Mouse (Mus musculus) MEL (cell line): Measurements from ENCODE around the gene Reep6. TPM values are rescaled to one million over a fixed set of nuclear protein-coding genes. Genes with fewer than 3 reads are reported as not detected.
A peak's percentile ranks its signal among the peaks of the same experiment; 100 is the strongest.

Experiments
- DNase-seq: peaks from one replicate; pipeline ENCODE4 v3.0.0; 2011; ENCODE audit warnings: low read depth, low spot score
- H3K27ac ChIP-seq: 2 replicates; pipeline ENCODE4 v1.5.1; 2012; ENCODE audit warnings: low read depth, mild to moderate bottlenecking, control low read depth, low read length, moderate library complexity; ENCODE audit not compliant: control insufficient read depth
- H3K27me3 ChIP-seq, 2 experiments: fragments of 150-350 bp in 1 of 2; sonication (generic) in 1 of 2; 2 replicates each; pipeline ENCODE4 v1.6.1; 2012; ENCODE audit warnings: low read length in 2 of 2, mild to moderate bottlenecking in 2 of 2, improper control_type of control experiment in 1 of 2, moderate library complexity in 1 of 2; ENCODE audit not compliant: insufficient read depth in 2 of 2, control insufficient read depth in 1 of 2
- H3K36me3 ChIP-seq, 2 experiments: 2 replicates each; pipeline ENCODE4 v1.6.1; 2012 to 2014; ENCODE audit warnings: low read length in 2 of 2, improper control_type of control experiment in 1 of 2, inconsistent platforms in 1 of 2, mild to moderate bottlenecking in 1 of 2; ENCODE audit not compliant: insufficient read depth in 2 of 2, control insufficient read depth in 1 of 2
- H3K4me1 ChIP-seq, 2 experiments: fragments of 150-350 bp in 1 of 2; sonication (generic) in 1 of 2; 2 replicates each; pipeline ENCODE4 v1.6.1; 2012; ENCODE audit warnings: low read length in 2 of 2, improper control_type of control experiment in 1 of 2, mild to moderate bottlenecking in 1 of 2; ENCODE audit not compliant: insufficient read depth in 2 of 2, control insufficient read depth in 1 of 2
- H3K4me3 ChIP-seq, 2 experiments: fragments of 150-350 bp in 1 of 2; sonication (generic) in 1 of 2; 2 replicates each; pipeline ENCODE4 v1.5.1; 2012; ENCODE audit warnings: low read depth in 2 of 2, low read length in 2 of 2, mild to moderate bottlenecking in 2 of 2, moderate library complexity in 2 of 2, control low read depth in 1 of 2, improper control_type of control experiment in 1 of 2; ENCODE audit not compliant: control insufficient read depth in 1 of 2, insufficient read depth in 1 of 2
- H3K79me2 ChIP-seq: 2 replicates; pipeline ENCODE4 v1.6.1; 2012; ENCODE audit warnings: mild to moderate bottlenecking, low read length, moderate library complexity; ENCODE audit not compliant: control insufficient read depth, poor library complexity, insufficient read depth
- H3K9ac ChIP-seq: 2 replicates; pipeline ENCODE4 v1.6.1; 2012; ENCODE audit warnings: low read depth, mild to moderate bottlenecking, control low read depth, low read length, moderate library complexity; ENCODE audit not compliant: control insufficient read depth, poor library complexity, severe bottlenecking
- H3K9me3 ChIP-seq: fragments of 150-350 bp; sonication (generic); replicated peaks from 2 replicates; pipeline ENCODE4 v1.6.1; 2012; ENCODE audit warnings: mild to moderate bottlenecking, low read length, improper control_type of control experiment, moderate library complexity; ENCODE audit not compliant: insufficient read depth
- CHD2 ChIP-seq: IDR thresholded peaks from 2 replicates; pipeline ENCODE4 v1.6.1; 2011; ENCODE audit warnings: low read length, improper control_type of control experiment
- E2F4 ChIP-seq: IDR thresholded peaks from 2 replicates; pipeline ENCODE4 v1.6.1; 2011; ENCODE audit warnings: low read depth, low read length, improper control_type of control experiment, borderline replicate concordance
- HCFC1 ChIP-seq: IDR thresholded peaks from 2 replicates; pipeline ENCODE4 v1.6.1; 2012; ENCODE audit warnings: low read depth, mild to moderate bottlenecking, inconsistent platforms, low read length, improper control_type of control experiment, moderate library complexity
- NRF1 ChIP-seq: IDR thresholded peaks from 2 replicates; pipeline ENCODE4 v1.6.1; 2014; ENCODE audit warnings: low read depth, mild to moderate bottlenecking, inconsistent platforms, low read length, improper control_type of control experiment, moderate library complexity; ENCODE audit not compliant: poor library complexity, insufficient read depth, severe bottlenecking
- RAD21 ChIP-seq: IDR thresholded peaks from 2 replicates; pipeline ENCODE4 v1.6.1; 2011; ENCODE audit warnings: mild to moderate bottlenecking, low read depth, low read length, improper control_type of control experiment
- RCOR1 ChIP-seq: IDR thresholded peaks from 2 replicates; pipeline ENCODE4 v1.6.1; 2012; ENCODE audit warnings: low read depth, mild to moderate bottlenecking, inconsistent platforms, low read length, improper control_type of control experiment
- SIN3A ChIP-seq: IDR thresholded peaks from 2 replicates; pipeline ENCODE4 v1.6.1; 2012; ENCODE audit warnings: low read length, improper control_type of control experiment, inconsistent platforms
- SMC3 ChIP-seq: IDR thresholded peaks from 2 replicates; pipeline ENCODE4 v1.6.1; 2011; ENCODE audit warnings: low read depth, low read length, improper control_type of control experiment
- TAL1 ChIP-seq: IDR thresholded peaks from 2 replicates; pipeline ENCODE4 v1.6.1; 2012; ENCODE audit warnings: mild to moderate bottlenecking, inconsistent platforms, low read length, moderate library complexity, mixed read lengths
- TCF12 ChIP-seq: IDR thresholded peaks from 2 replicates; pipeline ENCODE4 v1.6.1; 2014; ENCODE audit warnings: low read depth, mild to moderate bottlenecking, inconsistent platforms, low read length, improper control_type of control experiment, moderate library complexity
- UBTF ChIP-seq: IDR thresholded peaks from 2 replicates; pipeline ENCODE4 v1.6.1; 2012; ENCODE audit warnings: low read depth, mild to moderate bottlenecking, inconsistent platforms, low read length, improper control_type of control experiment, moderate library complexity, borderline replicate concordance; ENCODE audit not compliant: insufficient read depth
- USF1 ChIP-seq: IDR thresholded peaks from 2 replicates; pipeline ENCODE4 v1.6.1; 2014; ENCODE audit warnings: low read depth, mild to moderate bottlenecking, inconsistent platforms, low read length, improper control_type of control experiment, moderate library complexity
- polyA plus RNA-seq, 2 experiments: library from polyadenylated mRNA; stranded (reverse) in 1 of 2; unstranded in 1 of 2; fragments of >175 nt in 1 of 2; fragments of >200 nt in 1 of 2; gene quantifications; 2 replicates each; pipeline versions ENCODE4 v1.2.1 to v1.2.4; 2012; ENCODE audit warnings: low replicate concordance in 2 of 2, low read depth in 1 of 2; ENCODE audit not compliant: insufficient read length in 2 of 2, insufficient read depth in 1 of 2, missing spikeins in 1 of 2
- total RNA-seq: library from RNA; depleted of rRNA; stranded (reverse); fragments of 300-350 nt; gene quantifications from 2 replicates; pipeline ENCODE4 v1.2.3, GENCODE M21; 2012

Gene Reep6
- total and polyA plus RNA-seq, 3 experiments: 3.2 to 27.9 TPM; not detected in 1

DNA sequence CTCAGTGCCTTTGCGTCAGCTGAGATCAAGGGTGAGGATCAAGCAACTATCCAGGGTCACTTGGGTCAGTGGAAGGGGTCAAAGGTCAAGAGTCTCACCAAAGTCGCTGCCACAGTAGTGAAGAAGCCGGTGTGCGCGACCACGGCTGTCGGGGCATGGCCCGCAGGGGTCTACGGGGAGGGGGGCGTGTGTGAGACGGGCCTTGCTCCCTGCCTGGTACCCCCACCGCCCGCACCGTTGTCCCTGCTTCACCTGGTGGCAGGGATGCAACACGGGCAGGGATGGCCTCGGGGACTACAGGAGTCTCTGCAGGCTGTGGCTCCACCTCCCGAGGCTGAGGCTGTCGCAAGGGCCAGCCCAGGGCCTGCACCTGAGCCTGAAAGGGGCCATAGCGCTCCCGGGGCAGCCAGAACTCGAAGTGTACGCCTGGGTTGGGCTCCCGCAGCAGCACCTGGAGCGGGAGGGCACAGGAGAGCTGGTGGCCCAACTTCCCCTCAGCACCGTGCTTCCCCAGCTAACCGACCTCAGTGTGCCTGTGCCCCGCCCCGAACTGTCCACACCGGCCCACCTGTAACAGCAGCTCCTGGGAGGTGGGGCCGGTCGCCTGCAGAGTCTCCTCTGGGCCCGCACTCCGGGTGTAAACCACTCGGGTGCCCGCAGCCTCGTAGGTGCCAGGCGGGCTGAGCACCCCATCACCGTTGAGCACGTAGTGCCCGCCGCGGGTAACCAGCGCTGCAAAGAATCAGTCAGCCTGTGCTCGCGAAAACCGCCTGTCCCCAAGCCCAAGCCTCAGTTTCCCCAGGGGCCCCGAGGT lies 11.9 kb downstream of the Reep6 start:
- H3K79me2 ChIP-seq: no peaks in the 10 kb centered on the region
- TF ChIP-seq E2F4 (no peak), CHD2 (no peak), RCOR1 (no peak), TCF12 (no peak), TAL1 (no peak), SIN3A (no peak), NRF1 (no peak), SMC3 (no peak)
- no peaks in the 10 kb centered on the region for H3K9me3 ChIP-seq
- no peak for DNase-seq
- no peaks in the 10 kb centered on the region for H3K27me3 ChIP-seq
- peaks cover 8 to 22% of the 10 kb centered on the region in 2 experiments for H3K4me1 ChIP-seq
- H3K9ac ChIP-seq: no peak overlapping the region
- H3K4me3 ChIP-seq: no peak overlapping the region
- H3K36me3 ChIP-seq: peaks cover 0 to 12% of the 10 kb centered on the region in 2 experiments; a peak in 2 of 4 replicates
- no peak overlapping the region for H3K27ac ChIP-seq

DNA sequence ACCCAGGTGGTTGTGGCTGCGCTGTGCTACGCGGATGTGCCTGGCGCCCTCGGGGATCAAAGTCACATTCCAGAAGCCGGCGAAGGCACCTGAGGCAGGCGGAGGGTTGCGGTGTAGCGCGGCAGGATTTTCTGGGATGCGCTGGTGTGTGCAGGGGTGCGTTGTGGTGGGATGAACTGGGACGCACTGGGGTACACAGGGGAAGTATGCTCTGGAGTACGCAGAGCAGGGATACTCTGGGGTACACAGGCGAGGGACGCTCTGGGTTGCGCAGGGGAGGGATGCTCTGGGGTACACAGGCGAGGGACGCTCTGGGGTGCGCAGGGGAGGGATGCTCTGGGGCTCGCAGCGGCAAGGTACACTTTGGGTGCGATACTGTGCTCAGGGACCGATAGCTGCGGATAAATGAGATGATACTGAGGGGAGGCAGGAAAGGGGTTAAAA lies 12.6 kb downstream of the Reep6 start:
- Histone ChIP-seq H3K9me3 (no peaks in the 10 kb centered on the region), H3K9ac (no peak overlapping the region), H3K27ac (no peak overlapping the region), H3K79me2 (no peaks in the 10 kb centered on the region), H3K36me3 (peaks cover 0 to 14% of the 10 kb centered on the region in 2 experiments; a peak in 2 of 4 replicates), H3K27me3 (no peaks in the 10 kb centered on the region), H3K4me1 (peaks cover 10 to 22% of the 10 kb centered on the region in 2 experiments), H3K4me3 (no peak overlapping the region)
- no peak for TF ChIP-seq UBTF
- DNase-seq: no peak

DNA sequence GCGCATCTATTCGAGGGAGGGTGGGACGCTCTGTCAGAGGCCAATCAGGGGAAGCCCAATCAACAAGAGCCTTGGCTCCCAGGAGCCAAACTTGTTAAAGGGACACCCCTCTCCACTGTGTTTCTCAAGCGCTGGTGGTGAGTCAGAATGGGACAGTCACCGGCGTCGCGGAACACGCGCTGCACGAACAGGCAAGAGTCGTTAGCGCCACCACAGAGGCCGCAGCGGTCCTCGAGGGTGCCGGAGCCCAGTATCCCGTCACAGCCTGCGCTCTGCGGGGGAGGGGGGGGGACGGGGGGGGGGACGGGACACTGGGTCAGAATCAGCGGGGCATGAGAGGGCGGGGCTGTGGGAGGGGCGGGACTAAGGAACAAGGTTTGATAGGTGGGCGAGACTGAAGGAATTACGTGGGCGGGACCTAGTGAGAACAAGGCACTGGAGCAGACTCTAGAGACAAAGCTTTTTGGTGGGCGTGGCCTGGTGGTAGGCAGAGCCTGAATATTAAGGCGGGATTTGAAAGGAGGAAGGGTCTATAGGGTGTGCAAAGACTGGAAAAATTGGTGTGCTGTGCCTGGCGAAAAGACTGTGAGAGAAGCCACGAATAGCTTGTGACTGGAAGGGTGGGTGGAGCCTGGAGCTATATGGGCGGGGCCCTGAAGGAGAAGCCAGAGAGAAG lies 13.1 kb downstream of the Reep6 start:
- DNase-seq: peak; percentile 82

More for the DNA sequence above, 13.1 kb downstream of the Reep6 start:
- H3K4me3 ChIP-seq: peak overlapping the region; percentile 24 to 53; a peak in 3 of 4 replicates
- H3K36me3 ChIP-seq: peaks cover 0 to 14% of the 10 kb centered on the region in 2 experiments; a peak in 2 of 4 replicates
- peak overlapping the region; percentile 81 for H3K27ac ChIP-seq
- TF ChIP-seq HCFC1 (no peak), RAD21 (no peak), USF1 (no peak)
- no peaks in the 10 kb centered on the region; the same call in 1 of the 2 replicates for H3K79me2 ChIP-seq
- peaks cover 11 to 25% of the 10 kb centered on the region in 2 experiments for H3K4me1 ChIP-seq
- no peaks in the 10 kb centered on the region for H3K27me3 ChIP-seq
- no peaks in the 10 kb centered on the region for H3K9me3 ChIP-seq
- H3K9ac ChIP-seq: peak overlapping the region; percentile 37
